Mouse (Mus musculus) liver, embryonic 14.5 days (tissue): Measurements from ENCODE around the gene Dnal1.

ENCODE experiments used
- CTCF ChIP-seq: IDR thresholded peaks from 2 replicates; pipeline ENCODE4 v1.5.1; 2016; ENCODE audit warnings: antibody characterized with exemption, low read depth, control low read depth
- EP300 ChIP-seq: IDR thresholded peaks from 2 replicates; pipeline ENCODE4 v1.6.1; 2016; ENCODE audit warnings: antibody characterized with exemption, low read depth

DNA sequence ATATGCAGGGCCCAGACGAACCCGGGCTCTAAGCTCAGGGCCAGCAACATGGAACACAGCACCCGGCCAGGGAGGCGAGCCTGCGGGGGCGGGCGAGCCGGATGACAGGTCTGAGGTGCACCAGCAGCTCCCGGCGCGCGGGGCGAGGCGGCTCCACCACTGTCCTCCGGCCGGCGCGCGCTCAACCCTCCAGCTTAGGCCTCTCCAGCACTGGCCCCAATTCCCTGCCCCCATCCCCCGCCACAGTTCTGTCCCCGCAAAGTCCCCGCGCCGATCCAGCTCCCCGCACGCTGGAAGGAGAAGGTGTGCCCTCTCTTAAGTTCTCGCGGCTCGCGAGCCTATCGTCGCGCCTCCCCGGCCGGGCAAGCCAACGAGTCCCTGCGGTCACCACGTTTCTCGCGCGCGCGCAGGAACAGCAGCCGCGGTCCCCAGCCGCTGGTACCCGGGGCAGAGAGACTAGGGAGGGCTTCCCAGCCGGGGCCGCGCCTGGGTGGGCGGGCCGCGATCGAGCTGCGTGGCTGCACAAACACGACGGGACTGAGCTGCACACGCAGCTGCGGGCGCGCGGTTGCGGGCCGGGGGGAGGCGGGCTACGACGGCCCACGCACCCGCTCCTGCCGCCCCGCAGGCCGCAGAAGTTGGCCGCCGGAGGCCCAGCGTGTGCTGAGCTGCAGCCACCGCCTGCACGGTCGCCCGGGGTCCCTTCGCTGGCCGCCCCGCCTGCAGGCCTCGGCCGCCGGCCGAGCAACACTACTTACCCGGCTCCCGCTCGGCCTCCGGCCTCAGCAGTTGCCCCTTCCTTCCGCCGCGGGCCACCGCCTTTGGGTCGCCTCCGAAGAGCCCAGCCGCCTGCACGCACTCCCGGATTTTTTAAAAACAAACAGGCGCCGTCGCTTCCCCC, 78.8 kb downstream of the Dnal1 start:
- TF ChIP-seq CTCF (no peak), EP300 (no peak)
